Mouse (Mus musculus) activated CD4-positive, CD25-positive, alpha-beta regulatory T cell, adult 4 months (primary cell): ENCODE measurements around the gene Sh3bp4. TPM values are rescaled to one million over a fixed set of nuclear protein-coding genes. Genes with fewer than 3 reads are reported as not detected.
A peak's percentile ranks its signal among the peaks of the same experiment; 100 is the strongest.

Experiments used
- ATAC-seq: one replicate; pipeline ENCODE4 v1.8.0; 2017
- polyA plus RNA-seq, 2 experiments: library from polyadenylated mRNA; unstranded; fragments of 100-300 nt; shearing (Covaris generic); gene quantifications; one replicate each; pipeline ENCODE4 v1.2.1; 2017

Gene Sh3bp4
- polyA plus RNA-seq, 2 experiments from 2014 or later = 0.09 to 0.61 TPM

DNA sequence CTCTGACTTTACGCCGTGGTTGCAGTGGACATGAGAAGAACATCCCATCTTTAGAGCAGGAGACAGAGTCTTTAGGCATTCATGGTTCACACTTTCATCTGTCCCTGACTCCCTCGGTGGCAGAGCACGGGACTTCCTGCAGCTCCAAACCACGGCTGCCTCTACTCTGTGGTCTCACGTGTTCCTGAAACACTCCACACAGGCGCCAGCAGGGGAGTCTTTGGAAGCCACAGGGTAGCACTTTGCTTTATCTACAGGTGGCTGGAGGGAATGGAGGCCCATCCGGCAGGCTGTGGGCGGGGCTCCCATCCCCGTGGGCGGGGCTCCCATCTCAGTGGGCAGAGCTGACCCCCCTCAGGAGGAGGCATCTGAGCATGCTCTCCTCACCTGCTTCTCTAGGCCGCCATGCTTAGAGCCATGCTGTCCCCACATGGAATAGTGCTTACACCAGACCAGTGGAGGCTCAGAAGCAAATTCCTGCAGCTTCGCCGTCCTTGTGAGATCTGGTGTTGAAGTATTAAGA lies 60.9 kb downstream of the Sh3bp4 start:
- no peak for ATAC-seq

DNA sequence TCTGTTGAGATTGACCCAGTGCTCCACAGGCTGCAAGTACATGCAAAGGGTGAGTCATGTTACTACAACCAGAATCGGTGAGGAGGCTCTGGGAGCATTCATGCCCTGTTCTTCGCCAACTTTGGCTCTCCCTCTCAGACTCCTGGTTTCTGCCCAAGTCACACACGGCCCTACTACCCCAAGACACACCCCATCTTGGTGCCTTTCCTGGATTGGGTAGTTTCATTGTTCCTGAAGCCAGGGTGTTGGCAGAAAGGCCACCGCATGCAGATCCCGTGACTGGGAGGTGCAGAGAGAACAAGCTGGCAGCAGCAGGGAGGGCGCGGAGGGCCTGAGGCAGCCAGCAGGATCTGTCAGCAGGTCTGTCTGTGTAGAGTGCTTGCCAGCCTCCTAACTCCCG lies 61.5 kb downstream of the Sh3bp4 start:
- ATAC-seq = no peak

DNA sequence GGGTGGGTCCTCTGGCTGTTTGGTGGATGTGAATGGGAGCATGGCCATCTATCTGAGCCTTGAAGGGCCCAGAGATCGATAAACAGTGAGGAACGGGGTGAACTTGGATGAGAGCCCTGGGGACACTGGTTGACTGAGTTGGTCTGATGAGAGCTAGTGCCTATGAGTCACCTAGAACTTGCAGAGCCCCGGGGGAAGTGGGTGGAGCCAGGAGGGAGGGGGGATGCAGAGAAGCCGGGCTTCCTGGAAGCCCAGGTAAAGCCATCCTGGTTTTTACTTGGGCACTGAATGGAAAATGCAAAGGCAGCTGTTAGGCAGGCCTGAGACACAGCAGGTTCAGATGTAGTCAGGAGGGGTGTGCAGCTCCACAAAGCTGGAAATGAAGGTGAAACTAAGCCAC lies 63.1 kb downstream of the Sh3bp4 start:
- no peak for ATAC-seq

GRCm38 (mm10) chr1:89133717-89134116 lies 63.5 kb downstream of the Sh3bp4 start:
- no peak for ATAC-seq

DNA sequence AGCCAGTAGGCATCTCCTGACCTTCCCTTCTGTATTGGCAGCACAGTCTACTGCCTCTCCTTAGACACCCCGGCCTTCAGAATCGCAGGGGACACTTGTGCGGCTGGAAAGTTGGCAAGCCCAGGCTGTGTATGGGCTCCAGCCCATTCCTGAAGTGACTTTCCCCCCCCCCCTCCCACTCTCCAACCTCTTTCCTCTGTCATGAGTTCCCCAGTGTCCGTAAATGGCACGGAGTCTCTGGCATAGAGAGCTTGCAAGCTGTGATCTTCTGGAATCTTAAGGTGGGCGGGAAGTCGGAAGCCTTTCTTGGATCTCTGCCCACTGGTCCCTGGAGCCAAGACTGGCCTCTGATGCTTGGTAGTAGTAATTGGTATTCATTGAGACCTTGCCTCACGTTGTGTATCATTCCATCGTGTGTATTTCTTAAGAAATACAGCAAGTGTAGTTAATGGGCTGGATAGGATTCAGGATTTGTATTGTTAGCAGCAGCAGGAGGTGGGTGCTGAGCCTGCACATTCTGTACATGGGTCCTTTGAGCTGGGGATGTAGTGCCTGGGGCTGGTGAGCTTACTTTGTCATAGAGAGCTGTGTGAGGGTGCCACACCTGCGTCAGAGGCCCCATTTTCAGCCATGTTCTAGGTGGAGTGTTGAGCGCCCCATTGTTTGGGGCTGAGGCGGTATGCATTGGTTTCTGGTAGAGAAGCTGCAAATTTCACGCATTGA lies 66.0 kb downstream of the Sh3bp4 start:
- ATAC-seq = no peak

DNA sequence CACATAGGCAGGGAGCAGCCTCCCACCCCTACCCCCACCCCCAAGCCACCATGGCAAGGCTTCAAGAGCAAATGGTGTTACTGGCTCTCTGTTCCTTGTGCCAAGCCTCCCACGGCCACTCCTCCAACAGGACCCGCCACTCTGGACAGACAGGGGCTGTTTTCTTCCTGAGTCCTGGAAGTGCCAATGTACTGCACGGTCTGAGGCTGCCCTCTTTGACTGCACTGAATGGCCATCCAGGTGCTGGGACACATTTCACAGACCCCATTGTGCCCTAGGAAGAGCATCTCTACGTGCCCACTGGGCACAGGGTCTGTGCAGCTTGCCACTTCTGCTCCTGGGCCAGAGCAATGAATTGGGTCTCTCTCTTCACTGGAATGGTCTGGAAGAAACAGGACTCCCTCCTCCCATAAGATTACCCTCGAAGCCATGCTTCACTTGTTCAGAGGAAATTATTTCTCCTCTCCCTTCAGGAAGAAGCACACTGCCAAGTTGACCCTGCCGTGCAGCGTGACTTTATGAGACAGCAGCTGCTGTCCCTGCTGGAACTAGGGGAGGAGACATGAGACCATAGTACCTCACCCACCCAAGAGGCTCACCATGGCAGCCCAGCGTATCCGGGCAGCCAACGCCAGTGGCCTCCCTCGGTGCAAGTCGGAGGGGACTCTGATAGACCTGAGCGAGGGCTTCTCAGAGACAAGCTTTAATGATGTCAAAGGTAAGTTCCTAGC lies 67.0 kb downstream of the Sh3bp4 start:
- ATAC-seq = no peak

DNA sequence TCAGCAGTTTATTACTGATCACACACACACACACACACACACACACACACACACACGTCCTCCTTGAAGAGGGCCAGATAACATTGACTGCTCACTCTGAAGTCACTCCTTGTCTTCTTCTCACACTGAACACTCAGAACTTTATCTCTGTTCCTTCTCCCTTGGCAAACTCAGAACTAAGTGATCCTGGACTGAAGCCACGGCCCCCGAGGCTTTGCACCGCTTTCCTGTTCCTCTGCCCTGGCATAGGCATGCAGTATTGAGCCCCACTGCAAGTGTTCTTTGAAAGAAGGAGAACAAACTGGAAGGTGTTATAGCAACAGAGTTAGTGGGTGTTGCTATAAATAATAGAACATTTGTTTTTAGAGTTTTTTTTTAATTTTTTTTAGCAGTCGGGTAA lies 68.1 kb downstream of the Sh3bp4 start:
- no peak for ATAC-seq

DNA sequence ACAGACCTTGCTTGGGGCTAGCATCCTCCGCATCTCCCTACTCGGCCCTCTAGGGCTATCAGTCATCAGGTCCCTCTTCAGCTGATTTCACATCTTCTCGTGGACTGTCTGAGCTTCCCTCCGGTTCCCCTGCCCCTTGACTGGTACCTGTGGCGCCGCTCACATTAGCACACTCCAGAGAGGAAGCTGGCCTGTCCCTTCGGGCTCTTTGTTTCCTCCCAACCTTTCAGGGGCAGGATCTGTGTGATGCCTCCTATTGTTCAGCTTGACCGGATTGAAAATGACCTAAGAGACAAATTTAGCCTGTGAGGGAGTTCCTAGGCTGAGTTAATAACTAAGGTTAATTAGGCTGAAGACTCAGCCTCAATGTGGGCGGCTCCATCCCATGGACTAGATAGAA lies 69.9 kb downstream of the Sh3bp4 start:
- ATAC-seq = no peak

DNA sequence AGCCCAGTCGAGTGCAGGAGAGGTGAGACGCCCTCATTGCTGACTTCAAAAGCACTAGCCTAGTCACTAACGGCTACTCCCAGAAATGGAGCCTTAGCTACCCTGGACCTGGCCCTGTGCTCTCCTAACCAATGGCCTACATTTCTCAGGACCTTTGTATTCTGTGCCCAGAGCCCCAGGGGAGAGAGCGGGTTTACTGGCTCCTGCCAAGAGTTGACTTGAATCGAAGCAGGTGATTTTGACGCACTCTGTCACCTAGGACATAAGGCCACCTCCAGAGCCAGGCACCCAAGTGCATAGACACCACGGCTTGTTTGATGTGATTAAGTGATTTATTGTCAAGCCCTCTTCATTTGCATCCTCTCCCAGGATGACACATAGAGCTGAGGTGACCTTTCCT lies 80.9 kb downstream of the Sh3bp4 start:
- no peak for ATAC-seq

DNA sequence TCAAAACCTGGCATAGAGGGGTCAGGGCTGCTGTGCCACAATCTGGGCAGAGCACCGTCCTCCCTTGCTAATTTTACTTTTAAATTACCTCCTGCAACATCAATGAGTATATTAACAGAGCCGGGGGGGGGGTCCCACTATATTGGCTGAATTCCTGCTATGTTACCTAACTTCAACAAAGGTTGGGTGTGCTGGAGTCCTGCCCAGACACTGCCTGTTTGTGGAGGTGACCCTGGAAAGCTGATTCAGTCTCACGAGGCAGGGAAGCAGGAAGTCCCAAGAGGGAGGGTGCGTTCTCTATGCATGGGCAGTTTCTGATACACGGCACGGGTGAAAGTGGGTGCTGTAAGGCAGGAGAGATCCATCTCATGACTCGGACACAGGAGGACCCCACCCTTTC lies 82.4 kb downstream of the Sh3bp4 start:
- ATAC-seq = no peak

- ATAC-seq = no peak
These were observed 83.0 kb downstream of the Sh3bp4 start for GRCm38 (mm10) chr1:89153203-89153602.

- no peak for ATAC-seq
These were observed 93.3 kb downstream of the Sh3bp4 start for GRCm38 (mm10) chr1:89163483-89163882.

- no peak for ATAC-seq
These were observed 94.1 kb downstream of the Sh3bp4 start for GRCm38 (mm10) chr1:89164281-89164680.

DNA sequence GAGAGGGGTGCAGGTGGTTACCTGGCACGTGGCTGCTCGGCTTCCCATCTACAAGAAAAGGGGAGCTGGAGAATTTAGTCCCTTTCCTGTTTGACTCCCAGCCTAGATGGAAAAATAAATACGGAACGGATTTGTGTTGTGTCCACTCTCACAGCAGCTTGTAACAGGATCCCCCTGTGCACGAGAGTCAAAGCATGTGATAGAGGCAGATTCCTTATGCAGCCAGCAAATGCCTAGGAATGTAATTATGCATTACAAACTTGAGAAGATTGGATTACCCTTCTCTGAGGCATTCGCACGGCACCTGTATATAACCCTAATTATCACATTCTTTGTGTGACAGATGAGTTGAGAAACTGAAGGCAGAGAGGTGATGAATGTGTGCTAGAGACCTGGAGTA lies 94.5 kb downstream of the Sh3bp4 start:
- ATAC-seq = no peak

- ATAC-seq = no peak
These were observed 96.6 kb downstream of the Sh3bp4 start for GRCm38 (mm10) chr1:89166814-89167249.

- ATAC-seq = no peak
These were observed 101.1 kb downstream of the Sh3bp4 start for GRCm38 (mm10) chr1:89171275-89171767.

DNA sequence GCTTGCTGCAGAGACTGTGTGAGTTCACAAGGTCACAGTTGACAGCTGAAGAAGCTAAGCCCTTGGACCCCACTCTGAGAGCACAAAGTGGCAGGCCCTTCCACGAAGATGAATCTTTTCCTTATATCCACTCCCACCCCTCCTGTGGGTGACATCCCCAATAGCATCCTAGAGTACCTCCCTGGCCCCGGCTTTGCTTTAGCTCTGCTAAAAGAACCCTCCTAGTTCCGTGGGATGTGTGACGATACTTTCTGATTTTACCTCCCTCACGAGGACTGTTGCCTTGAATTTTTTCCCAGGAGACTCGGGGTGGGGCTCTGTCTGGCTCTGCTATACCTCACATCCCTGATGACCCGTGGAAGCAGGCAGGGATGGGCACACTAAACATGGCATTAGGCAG lies 104.4 kb downstream of the Sh3bp4 start:
- no peak for ATAC-seq

DNA sequence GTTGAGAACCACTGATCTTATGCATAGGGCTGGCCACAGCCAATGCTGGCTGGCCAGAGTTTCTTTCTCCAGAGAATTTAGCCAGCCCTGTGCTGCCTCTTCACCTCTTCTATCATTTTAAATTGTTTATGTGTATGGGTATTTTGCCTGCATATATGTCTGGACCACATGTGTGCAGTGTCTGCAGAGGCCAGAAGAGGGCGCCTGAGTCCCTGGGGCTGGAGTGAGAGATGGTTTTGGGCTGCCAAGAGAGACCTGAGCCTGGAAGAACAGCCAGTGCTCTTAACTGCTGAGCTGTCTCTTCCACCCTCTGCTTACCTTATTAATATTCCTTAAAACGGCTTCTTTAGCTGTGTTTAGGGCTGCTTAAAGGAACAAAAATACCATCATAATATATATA lies 105.1 kb downstream of the Sh3bp4 start:
- no peak for ATAC-seq

DNA sequence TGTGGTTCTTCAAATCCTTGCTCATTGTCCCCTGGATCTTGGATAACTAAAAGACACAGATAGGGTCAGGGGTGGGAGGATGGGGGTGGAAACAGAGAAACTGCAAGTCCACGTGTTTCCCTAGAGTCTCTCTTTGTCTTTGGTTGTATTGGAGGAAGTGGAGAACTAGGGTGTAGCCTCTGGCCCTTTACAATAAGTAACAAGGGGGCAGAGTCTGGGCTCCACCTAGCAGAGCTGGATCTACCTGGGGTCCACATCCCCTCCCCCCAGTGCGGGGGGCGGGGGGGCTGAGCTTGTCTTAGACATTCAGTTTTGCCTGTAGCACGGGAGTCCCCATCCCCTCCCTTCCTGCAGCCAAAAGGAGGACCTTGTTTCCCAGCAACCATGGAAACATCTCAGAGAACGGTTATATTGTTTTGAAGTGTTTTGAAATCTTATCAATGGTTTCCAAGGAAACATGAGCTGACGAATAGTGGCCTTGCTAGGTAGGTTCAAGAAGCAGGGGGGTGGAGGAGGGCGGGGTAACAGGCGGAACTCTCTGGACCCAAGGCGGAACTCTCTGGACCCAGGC lies 113.1 kb downstream of the Sh3bp4 start:
- ATAC-seq = peak; percentile 52

DNA sequence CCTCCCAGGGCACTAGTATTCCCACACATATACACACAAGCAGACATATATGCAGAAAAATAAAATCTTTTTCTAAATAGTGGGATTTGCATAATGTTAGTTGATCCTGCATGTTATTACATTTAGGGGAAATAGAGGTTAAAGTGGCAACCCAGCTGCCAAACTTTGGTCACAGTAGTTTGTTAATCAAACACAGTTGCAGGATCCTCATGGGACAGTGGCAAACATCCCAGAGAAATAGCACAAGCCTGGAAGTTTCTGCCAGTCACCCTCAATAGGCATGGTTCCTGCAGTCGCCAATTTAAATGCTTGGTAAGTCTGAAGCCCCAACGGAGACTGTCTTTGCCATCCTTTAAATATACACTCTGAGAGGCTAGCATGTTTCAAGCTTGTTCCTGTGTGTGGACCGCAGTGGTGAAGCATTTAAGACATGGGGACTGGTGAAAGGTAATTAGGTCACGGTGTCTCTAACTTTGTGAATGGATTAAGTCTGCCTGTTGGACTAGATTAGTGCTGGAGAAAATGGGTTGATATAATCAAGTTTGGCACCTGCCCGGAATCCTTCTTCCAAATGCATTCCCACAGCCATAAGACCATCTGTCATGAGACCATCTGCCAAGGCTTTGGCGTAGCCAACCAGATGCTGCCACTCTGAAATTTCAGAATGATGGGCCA lies 114.0 kb downstream of the Sh3bp4 start:
- ATAC-seq = no peak

DNA sequence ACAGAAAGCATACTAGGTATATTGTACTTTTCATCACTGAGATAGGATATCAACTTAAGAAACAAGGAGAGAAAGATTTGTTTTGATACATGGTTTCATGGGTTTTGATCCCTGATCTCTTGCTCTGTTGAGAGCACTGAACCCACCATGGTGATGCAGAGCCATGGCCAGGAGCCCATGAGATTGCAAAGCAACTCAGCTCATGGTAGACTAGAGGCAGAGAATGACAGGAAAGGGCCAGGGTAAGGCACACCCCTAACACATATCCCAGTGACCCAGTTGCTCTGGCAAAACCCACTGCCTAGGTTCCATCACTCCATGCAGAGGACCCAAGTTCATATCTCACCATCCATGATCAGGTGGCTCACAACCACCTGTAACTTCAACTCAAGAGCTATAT lies 114.6 kb downstream of the Sh3bp4 start:
- ATAC-seq = no peak

DNA sequence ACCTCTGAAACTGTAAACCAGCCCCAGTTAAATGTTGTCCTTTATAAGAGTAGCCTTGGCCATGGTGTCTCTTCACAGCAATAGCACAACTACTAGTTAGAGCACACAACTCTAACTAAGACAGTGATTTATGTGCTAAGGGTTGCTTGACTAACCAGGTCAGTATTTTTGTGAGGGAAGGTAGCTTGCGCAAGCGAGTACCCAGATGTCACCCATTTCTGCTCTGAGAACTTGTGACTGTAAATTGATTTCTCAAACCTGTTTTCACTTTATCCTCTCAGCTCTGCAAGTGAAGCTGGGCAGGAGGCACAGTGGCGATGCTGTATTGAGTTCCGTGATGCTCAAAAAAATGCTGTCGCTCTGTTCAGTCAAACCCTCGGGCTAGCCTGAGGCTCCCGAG lies 117.2 kb downstream of the Sh3bp4 start:
- ATAC-seq = no peak

DNA sequence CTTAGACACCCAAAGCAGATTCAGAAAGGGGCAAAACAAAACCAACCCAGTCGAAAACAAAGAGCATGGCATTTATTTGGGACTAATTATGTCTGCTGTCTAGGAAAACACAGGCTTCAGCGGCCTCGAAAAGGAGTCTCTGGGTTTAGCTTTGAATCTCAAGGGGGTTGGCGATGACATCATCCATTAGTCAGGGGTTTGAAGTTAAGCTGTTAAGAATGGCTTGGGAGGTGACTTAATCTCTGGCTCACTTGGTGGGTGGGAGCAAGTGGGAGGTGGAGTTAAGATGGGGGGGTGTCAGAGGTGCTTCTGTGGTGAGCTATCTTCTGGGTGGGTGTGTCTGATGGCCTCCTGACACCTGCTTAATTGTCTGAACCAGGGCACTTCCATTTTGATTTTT lies 117.9 kb downstream of the Sh3bp4 start:
- ATAC-seq = no peak
